Mouse (Mus musculus) embryo, embryonic 10.5 days (tissue): Measurements from ENCODE around the gene Vwa5b1.
A peak's percentile ranks its signal among the peaks of the same experiment; 100 is the strongest.

Experiments used
- DNase-seq: peaks from one replicate; pipeline ENCODE4 v3.0.0-alpha.2; 2015; ENCODE audit warnings: low spot score

The Vwa5b1 gene

DNA sequence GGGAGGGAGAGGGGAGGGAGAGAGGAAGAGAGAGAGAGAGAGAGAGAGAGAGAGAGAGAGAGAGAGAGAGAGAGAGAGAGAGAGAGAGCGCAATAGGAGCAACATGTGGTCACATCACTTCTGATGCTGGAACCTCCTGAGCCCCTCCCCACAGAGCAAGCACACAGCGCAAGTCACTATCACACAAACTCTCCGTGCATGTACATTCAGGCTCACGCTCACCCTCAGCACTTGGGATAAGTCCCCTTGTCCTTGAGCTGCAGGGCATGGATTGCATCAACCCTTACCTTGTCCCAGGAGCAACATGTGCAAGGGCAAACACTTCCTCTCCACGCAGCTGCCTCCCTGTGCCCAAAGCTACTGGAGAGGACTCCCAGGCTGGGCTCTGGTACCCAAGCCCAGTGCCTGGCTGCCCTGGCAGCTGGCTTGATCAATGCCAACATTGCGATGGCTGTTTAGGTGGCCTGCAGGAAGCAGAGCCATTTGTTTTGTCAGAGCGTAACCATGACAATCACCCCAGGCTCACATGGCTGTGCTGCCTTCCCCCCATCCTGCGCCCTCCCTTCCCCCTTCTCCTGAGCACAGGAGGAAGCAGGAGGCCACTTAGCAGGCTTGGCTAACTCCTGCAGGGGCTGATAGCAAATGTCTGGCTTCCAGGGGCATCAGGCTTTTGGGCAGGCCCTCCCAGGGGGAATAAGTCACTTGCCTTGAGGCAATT lies at the start of gene Vwa5b1:
TSS of gene Vwa5b1 (minus strand) at position 457 of the 718 bp plus-strand sequence.
- DNase-seq, result peak; percentile 68

DNA sequence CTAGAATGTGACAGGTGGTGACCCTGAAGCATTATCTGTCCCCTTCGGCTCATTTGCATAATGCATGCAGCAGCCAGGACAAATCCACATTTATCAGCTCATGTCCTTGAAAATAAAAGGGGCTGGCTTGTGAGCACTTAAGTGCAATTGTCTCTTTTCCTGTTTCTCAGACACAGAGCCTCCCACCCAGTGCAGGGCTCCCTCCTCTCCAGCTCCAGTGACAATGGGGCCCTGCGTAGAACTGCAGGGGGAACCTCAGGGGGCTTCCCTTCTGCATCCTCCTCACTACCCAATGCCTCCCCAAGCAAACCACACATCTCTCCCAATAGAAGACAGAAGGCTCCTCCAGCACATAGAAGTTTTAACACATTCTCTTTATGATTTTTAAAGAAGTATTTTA lies 47.1 kb upstream of the Vwa5b1 start:
- peak; percentile 51 for DNase-seq

DNA sequence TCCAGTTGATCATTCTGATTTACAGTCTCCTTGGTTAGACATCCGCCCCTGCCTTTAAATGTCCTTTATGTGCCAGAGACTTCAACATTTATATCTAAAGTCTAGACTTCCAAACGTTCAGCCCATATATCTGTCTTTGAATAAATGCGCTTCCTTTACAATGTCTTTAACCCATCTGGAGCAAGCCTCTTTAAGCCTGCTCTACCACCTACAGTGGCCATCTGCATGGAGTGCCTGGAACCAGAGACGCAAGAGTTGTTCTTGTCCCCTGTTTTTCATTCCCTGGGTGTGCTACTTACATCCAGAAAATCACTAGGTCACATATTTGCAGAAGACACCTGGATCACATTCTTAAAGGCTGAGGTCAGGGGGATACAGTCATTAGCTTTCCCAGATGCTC lies 44.4 kb upstream of the Vwa5b1 start:
- no peak for DNase-seq

DNA sequence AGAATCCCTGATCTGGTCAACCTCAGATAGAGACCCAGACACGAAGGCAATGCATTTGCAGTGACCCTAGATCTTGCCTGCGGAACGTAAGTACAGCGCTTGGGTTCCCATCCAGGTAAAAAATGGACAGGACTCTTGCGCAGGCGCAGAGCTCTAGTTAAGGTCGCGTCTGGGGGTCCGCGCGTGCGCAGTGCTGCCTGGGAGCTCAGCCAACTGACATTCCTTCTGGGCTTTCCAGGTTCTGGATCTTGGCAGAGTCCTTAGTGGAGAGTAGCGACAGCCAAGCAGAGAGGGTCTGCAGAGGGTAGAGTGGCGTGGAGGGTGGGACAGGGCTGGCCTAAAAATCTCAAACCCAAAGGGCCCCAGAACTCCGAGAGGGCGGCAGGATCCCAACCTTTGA lies 41.9 kb upstream of the Vwa5b1 start:
- DNase-seq, result peak; percentile 62

DNA sequence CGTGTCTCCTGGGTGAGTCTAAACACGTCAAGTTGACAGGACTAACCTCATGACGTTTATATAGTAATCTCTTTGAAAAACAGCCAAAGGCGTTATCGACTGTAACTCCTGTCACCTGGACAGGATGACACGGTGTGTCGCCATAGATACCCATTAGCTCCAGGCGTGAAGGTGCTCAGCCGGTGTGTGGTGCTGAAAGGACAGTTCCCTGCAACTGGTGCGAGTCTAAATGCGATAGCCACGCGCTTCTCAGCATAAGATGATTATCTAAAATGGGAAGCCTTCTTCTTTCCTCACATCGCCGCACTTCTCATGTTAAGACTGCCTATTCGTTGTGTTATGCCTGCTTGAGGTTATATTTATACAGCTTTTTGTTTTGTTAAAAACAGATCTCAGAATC lies 40.8 kb upstream of the Vwa5b1 start:
- peak; percentile 75 for DNase-seq

DNA sequence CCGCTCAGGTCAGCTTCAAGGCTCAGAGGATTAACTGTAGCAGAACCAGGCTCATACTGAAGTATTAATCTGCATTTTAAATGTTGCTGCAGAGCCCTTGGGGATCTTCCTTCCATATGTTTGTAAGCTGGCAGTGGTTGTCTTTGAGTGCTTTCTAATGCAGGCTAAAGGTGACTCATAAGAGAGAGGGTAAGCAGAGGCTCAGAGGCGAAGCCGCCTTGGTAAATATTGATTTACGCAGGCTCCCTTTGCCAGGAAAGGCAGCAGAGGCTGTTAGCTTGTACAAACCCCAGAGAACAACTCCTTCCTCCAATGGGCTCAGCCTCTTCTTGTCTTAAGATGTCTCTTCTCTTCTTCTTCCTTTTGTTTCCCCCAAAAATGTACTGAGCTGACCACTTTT lies 36.5 kb upstream of the Vwa5b1 start:
- DNase-seq, result no peak

DNA sequence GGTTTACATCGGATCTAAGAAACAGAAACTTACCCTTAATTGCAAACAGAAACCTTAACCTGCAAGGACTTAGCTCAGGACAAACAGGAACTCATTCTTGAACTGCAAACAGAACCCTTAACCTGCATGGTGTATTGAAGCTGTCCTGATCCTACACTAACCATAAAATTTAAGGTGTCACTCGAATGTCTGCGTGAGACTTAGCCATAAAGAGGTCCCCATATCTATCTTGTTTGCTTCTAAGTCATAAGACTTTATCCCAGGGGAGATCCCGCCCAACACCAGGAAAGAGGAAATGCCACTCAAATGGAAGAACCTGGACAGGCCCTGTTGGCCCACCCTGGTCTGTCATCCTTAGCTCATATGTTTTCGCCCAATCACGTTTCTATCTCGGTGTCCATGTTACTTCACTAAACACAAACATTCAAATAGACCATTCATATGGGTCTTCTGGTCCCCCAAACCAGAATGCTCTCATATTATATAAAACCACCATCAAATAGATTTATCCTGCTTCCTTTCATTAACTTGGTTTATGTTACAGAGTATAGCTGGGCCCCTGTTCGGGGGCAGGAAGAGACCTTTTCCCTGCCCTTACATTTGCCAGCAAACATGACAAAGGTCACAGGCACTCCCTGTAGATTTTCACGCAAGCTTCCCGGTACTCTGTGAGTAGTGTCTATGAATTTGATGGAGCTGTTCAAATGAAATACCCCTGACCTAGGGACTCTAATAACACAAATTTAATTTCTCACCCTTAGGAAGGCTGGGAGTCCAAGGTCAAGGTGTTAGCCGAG lies 34.6 kb upstream of the Vwa5b1 start:
- DNase-seq, result no peak

DNA sequence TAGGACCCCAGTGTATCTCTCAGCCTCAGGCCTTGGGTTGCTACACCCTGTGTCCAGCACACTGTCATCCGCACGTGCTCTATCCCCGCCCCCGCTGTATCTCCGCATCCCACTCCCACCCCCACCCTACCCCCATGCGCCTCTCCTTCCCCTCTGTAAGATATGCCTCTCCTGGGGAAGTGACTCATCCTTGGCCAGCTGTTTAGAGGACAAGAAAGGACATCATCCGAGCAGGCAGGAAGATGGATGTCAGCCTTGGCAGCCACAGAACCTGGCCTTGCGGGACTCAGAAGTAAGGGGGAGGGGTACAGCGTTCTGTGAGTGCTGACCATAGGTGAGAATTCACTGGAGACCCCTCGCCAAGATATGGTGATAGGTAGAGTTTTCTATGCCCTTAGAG lies 30.8 kb upstream of the Vwa5b1 start:
- no peak for DNase-seq

DNA sequence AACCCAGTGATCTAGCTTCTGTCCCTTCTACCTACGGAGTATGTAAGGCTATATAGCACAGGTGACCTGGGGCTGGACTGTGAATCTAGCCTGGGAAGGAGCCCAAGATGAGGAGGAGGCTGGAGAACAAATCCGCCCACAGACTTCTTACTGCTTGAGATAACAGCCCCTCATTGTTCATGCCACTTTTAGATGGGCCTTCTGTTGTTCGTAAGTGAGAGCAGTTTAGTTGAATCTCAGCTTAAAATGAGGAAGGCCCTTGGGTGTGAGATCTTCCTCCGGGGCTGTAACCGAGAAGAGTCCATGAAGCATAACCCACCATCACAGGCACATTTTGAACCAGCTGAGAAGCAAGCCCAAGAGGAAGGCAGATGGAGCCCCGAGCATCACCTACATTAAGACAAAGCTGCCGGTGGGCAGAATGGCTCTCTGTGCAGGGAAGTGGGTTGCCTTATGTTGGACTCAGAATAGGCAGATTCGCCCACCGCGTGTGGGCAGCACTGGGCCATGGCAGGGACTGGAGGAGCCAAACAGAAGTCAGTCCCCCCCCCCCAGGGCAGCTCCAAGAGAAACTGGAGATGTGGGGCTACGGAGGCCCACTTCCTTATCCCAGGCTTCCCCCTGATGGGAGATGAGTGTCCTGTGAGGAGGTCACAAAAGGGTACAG lies 24.4 kb upstream of the Vwa5b1 start:
- DNase-seq, result no peak

DNA sequence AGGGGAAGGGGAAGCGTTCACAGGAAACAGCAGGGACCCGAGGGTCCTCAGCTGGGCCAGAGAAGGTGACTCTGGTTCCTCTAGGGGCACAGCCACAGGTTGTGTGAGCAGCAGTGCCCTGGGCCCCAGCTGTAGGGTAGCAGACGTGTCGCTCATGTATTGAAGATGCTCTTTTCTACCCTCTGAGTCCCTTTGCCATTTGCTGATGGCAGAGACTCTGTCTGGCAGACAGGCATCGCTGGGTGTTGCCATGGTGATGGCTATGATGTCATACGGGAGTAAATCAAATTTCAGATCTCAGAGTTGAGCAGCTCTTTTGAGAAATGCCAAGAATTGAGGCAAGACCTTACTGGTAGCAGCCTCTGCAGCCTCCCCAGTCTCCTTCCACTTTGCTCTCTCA lies 17.4 kb upstream of the Vwa5b1 start:
- DNase-seq, result peak; percentile 35

DNA sequence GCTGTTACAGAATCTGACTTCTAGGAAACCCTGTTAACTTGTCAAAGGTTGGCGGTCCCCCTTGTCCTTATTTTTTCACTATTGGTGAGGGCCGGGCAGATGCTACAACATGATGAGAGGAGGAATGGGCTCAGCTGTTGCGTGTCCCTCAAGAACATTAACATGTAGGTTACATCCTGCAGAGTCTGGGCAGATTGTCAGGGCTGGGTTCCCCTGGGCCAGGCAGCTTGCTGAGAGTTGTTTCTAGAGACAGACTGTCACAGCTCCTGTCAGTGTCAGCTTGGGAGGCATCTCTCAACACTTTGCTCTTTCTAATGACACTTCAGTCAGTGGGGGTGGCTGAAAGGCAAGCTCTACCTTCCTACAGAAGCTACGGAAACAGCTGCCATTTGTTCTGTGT lies 16.2 kb upstream of the Vwa5b1 start:
- no peak for DNase-seq

DNA sequence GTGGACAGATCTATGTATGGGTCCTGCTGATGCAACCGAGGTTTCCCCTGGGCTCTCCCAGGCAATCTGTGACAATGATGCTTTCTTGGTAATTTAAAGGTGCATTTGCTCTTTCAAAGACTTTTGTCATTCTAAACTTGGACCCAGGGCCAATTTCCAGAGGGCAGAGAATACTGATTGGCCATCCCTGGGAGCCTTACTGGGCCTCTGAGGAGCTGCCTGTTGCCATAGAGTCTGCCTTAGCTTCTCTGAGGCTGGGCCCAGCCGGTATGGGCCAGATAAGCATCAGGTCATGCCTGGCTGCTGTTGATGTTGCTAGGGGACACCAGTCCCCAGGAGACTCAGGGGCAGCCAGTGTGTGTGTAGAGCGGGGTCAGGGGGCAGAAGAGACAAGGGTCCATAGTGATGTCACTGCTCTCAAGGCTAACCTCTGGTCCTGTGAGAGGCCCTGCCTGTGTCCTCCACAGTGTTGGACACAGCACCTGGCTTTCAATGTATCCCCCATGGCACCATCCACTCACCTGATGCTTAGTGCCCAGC lies 12.5 kb upstream of the Vwa5b1 start:
- DNase-seq, result peak; percentile 61

DNA sequence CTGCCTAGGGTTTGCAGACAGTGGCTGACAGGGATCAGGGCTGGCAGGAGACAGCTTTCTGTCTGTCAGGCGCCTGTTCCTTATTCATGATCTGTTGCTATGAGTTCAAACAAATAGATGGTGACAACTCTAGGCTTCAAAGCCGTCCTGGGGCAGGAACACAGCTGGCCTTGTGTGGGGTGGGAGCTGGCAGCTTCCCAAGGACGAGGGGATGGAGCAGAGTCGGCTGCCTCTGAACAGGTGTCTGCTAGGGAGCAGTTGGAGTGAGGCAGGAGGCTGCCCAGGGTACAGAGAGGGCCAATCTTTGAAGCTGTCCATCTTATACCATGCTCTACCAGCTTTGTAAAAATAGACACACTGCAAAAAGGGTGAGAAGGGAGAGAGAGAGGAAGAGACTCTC lies 6.6 kb upstream of the Vwa5b1 start:
- DNase-seq, result no peak

DNA sequence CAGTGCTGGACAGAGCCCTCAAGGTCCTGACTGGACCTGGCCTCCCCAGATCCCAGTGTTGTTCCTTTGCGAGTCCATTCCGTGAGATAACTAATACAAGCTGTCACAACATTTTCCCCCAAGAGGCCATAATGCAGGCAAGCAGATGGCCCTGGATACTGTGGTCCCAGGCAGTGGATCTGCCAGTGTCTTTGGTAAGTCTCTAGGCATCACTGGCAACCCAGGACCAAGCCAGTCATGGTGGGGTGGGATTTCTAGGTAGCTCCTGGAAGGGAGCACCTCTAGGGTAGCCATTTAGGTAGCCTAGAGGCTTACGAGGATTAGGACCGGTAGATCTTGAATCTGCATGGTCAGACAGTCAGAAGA lies 445 bp upstream of the Vwa5b1 start:
- DNase-seq, result no peak

DNA sequence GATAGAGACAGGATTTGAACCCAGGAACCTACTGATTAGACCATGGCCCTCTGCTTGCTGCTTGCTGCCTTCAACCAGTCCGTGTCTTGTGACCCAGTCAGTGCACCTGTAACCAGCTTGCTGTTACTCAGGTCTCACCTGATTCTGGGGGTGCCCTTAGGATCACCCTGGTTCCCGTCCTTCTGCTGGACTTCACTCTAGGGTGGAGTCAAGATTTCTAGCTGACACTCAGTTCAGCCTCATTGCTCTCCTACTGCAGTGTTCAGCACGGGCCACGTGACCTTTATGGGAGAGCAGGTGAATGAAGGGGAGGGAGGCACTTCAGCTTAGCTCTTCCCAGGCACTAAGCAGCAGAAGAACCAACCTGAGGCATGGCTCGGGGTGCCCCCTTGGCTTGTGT lies 7.4 kb downstream of the Vwa5b1 start:
- DNase-seq, result no peak

DNA sequence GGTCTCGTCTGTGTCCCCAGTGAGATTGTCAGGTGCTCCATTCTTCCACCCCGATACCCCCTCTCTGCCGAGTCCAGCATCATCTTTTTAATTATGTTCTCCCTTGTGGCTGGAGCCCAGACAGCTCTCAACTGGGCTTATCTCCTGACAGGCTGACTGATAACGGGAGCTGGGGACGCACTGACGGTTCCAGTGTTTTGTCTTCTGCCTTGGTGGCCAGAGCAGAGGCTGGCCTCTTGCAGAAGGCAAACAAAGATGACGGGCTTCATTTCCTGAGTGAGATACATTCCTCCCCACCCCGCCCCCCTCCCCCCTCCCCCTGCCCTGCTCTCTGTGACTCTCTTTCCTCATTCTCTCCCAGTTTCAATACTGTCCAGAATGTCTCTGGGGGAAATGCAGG lies 21.2 kb downstream of the Vwa5b1 start:
- DNase-seq, result peak; percentile 37

DNA sequence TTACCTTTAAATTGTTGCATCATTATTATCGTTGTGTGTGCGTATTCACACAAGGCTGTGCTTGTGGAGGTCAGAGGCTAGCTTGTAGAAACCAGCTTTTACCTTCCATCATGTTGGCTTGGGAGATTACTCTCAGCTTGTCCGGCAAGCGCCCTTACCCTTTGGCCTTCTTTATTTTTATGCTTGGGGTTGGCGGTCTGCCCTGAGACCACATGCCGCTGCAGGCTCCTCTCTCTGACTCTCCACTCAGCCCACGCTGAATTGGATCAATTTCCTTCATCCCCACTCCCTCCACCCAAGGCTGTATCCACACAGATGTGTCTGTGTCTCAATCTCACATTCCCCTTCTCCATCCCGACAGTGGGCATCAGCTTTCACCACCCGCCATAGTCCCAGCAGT lies 33.8 kb downstream of the Vwa5b1 start:
- no peak for DNase-seq

DNA sequence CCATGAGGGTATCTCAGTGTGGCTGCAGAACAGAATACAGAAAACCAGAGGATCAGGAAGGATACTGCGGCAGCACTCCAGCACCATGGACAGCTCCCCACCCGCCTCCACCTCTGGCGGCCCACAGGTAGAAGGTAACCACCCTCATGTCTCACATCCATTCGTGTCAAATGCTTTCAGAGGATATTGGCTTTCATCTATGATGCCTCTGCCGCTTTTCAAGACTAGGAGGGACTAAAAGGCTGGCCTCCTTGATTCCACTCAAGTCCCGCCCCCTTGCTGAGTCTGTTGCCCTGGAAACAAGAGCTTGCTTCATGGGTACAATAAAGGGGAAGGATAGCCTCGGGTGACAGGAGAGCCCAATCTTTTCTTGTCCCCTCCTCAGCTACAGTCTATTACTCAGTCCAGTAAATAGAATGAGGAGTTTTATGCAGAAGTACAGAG lies 37.8 kb downstream of the Vwa5b1 start:
- DNase-seq, result peak; percentile 81

DNA sequence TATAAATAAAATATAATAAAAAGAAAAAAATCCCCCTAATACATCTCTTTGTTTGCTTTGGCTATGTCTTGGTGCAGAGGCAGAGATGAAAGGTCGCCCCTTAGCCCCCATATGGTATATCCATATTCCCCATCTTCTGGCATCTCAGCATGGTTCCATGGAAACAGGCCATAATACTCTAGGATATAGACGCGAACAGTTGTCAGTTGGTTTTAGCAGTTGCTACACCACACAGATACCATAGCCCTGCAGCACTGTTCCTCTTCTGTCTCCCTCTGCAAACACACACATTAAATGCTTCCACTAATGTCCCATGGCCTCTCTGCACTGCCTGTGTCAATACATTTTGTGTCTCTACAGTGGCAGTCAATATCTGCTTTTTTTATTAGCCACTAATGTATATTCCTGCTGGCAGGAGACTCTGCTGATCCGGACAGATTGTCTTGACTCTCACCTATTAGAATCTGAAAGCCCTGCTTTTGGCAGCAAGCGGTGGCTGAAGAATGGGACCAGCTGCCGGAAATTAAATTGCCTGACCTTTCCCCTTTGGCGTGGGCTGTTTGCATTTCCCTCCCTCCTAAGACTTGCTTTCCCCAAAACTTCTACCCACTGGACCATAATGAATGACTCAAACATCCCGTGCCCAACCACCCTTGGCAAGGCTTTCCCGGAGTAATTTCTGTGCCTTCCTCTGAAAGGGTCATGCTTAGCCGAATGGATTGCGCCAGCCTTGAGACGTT lies 39.1 kb downstream of the Vwa5b1 start:
- peak; percentile 58 for DNase-seq

DNA sequence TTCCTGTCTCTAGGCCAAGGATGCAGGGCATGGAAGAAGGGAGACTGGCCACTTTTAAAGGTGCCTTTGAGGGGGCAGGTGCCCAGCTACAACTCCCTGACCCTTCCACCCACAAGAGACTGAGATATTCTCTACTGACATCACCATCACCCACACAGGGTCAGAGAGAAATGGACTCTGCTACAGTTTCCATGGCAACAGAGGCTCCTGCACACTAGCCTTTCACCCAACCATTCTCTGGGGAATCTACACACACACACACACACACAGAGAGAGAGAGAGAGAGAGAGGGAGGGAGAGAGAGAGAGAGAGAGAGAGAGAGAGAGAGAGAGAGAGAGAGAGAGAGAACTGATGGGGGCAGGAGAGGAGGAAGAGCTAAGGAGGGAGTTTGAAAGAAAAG lies 50.7 kb downstream of the Vwa5b1 start:
- no peak for DNase-seq

DNA sequence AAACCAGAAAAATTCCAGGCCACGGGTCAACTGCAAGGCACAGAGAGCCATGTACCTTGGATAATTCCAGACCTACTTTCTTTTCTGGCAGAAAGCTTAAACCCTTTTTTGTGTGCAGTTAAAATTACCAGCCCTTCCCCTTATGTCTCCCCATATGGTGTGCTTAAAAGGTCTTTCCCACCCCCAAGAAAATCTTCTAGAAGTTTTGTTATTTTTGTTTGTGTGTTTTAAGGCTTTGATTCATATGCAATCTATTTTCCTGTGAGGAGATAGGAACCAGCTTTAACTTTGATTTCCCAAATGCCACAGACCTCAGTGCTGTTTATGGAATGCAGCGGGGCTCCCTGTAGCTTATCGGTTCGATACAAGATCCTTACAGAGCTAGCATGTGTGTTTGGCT lies 53.2 kb downstream of the Vwa5b1 start:
- no peak for DNase-seq

DNA sequence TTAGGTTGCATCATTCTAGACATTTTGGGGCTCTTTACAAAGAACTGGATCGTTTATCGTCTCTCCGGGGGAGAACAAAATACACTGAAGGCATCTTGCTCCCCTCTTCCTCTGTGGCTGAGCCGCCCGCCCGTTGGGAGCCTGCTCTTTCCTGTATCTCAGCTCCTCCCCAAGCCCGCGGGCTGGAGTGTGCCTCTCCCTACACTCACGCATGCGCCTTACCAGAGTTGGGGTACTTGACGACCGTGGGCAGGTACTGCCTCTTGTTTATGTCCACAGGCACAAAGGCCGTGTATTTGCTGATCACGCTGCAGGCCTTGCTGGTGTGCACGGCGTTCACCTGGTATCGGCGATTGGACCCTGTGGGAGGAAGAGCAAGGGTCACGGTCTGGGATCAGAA lies 57.3 kb downstream of the Vwa5b1 start:
- no peak for DNase-seq
